Mouse (Mus musculus): ENCODE data around the gene Ptges2. TPM values are rescaled to one million over a fixed set of nuclear protein-coding genes. Genes with fewer than 3 reads are reported as not detected.

Ptges2 gene
- total and polyA plus RNA-seq, 3 experiments = 17.1 to 21.3 (median 20.3) TPM

- H3K9ac ChIP-seq (ENCODE audit: insufficient read depth, low read depth) = no peak overlapping the region
- H3K27ac ChIP-seq (ENCODE audit: insufficient read depth, low read depth) = no peak overlapping the region
- H3K4me2 ChIP-seq (ENCODE audit: insufficient read depth, low read depth, poor library complexity, severe bottlenecking) = no peak overlapping the region
- TF ChIP-seq EP300 (IDR thresholded peaks at IDR 0.05; ENCODE audit: low read length) (no peak), MXI1 (IDR thresholded peaks at IDR 0.05; ENCODE audit: low read depth, low read length) (no peak), TBP (conservative IDR thresholded peaks at IDR 0.05; ENCODE audit: low read depth, low read length) (no peak)
- in situ Hi-C loops (cut with MboI; ENCODE audit: low pct_ligation_motif_present, low pct_unique_long_range_greater_than_20kb, low sequenced_read_pairs) = no loop called here
- peaks cover 86% of the 10 kb centered on the region for H3K27me3 ChIP-seq (replicated peaks)
- H3K36me3 ChIP-seq (replicated peaks in 1 of 2; ENCODE audit: control insufficient read depth in 1 of 2, insufficient read depth in 1 of 2, low read length in 1 of 2) = no peaks in the 10 kb centered on the region
- no peak overlapping the region for H3K4me3 ChIP-seq (replicated peaks in 1 of 3; ENCODE audit: low read depth in 2 of 3, low read length in 2 of 3, poor library complexity in 1 of 3)
- H3K79me2 ChIP-seq (replicated peaks; ENCODE audit: control insufficient read depth, extremely low read depth, insufficient read depth, poor library complexity, severe bottlenecking) = no peaks in the 10 kb centered on the region
- H3K9me3 ChIP-seq (replicated peaks; ENCODE audit: low read length) = peaks cover 4% of the 10 kb centered on the region
- DNase-seq (ENCODE audit: extremely low read depth) = no peak
- no peaks in the 10 kb centered on the region; a peak in 1 of 4 replicates for H3K4me1 ChIP-seq (ENCODE audit: control insufficient read depth in 1 of 2, insufficient read depth in 2 of 2)
- dilution Hi-C loops (cut with MboI; ENCODE audit: extremely low pct_ligation_motif_present, extremely low pct_unique_long_range_greater_than_20kb, low sequenced_read_pairs) = no loop called here
Observed at GRCm38 (mm10) chr2:32389157-32389556, 6.5 kb upstream of the Ptges2 start.

- Histone ChIP-seq H3K4me3 (replicated peaks in 1 of 3; ENCODE audit: low read depth in 2 of 3, low read length in 2 of 3, poor library complexity in 1 of 3) (no peak overlapping the region), H3K27me3 (replicated peaks) (peaks cover 70% of the 10 kb centered on the region), H3K79me2 (replicated peaks; ENCODE audit: control insufficient read depth, extremely low read depth, insufficient read depth, poor library complexity, severe bottlenecking) (no peaks in the 10 kb centered on the region), H3K9ac (ENCODE audit: insufficient read depth, low read depth) (no peak overlapping the region), H3K27ac (ENCODE audit: insufficient read depth, low read depth) (no peak overlapping the region), H3K36me3 (replicated peaks in 1 of 2; ENCODE audit: control insufficient read depth in 1 of 2, insufficient read depth in 1 of 2, low read length in 1 of 2) (no peaks in the 10 kb centered on the region), H3K4me1 (ENCODE audit: control insufficient read depth in 1 of 2, insufficient read depth in 2 of 2) (peaks cover 0 to 5% of the 10 kb centered on the region in 2 experiments; a peak in 3 of 4 replicates), H3K4me2 (ENCODE audit: insufficient read depth, low read depth, poor library complexity, severe bottlenecking) (no peak overlapping the region), H3K9me3 (replicated peaks; ENCODE audit: low read length) (peaks cover 4% of the 10 kb centered on the region)
- in situ Hi-C loops (cut with MboI; ENCODE audit: low pct_ligation_motif_present, low pct_unique_long_range_greater_than_20kb, low sequenced_read_pairs) (no loop called here), dilution Hi-C loops (cut with MboI; ENCODE audit: extremely low pct_ligation_motif_present, extremely low pct_unique_long_range_greater_than_20kb, low sequenced_read_pairs) (no loop called here)
- DNase-seq (ENCODE audit: extremely low read depth) = no peak
- TF ChIP-seq JUN (IDR thresholded peaks at IDR 0.05; ENCODE audit: insufficient read depth, low read depth, low read length) (no peak), POLR2A (IDR thresholded peaks at IDR 0.05; ENCODE audit: low read depth, low read length) (no peak), NRF1 (IDR thresholded peaks at IDR 0.05; ENCODE audit: low read depth, low read length) (no peak), BHLHE40 (IDR thresholded peaks at IDR 0.05; ENCODE audit: low read depth, low read length) (no peak)
Observed at GRCm38 (mm10) chr2:32390871-32391270, 4.8 kb upstream of the Ptges2 start.

- Histone ChIP-seq H3K27me3 (replicated peaks) (peaks cover 59% of the 10 kb centered on the region), H3K27ac (ENCODE audit: insufficient read depth, low read depth) (no peak overlapping the region), H3K4me1 (ENCODE audit: control insufficient read depth in 1 of 2, insufficient read depth in 2 of 2) (peaks cover 3 to 10% of the 10 kb centered on the region in 2 experiments; a peak in 3 of 4 replicates), H3K4me3 (replicated peaks in 1 of 3; ENCODE audit: low read depth in 2 of 3, low read length in 2 of 3, poor library complexity in 1 of 3) (no peak overlapping the region), H3K4me2 (ENCODE audit: insufficient read depth, low read depth, poor library complexity, severe bottlenecking) (no peak overlapping the region), H3K79me2 (replicated peaks; ENCODE audit: control insufficient read depth, extremely low read depth, insufficient read depth, poor library complexity, severe bottlenecking) (no peaks in the 10 kb centered on the region), H3K9me3 (replicated peaks; ENCODE audit: low read length) (peaks cover 4% of the 10 kb centered on the region), H3K36me3 (replicated peaks in 1 of 2; ENCODE audit: control insufficient read depth in 1 of 2, insufficient read depth in 1 of 2, low read length in 1 of 2) (no peaks in the 10 kb centered on the region), H3K9ac (ENCODE audit: insufficient read depth, low read depth) (no peak overlapping the region)
- TF ChIP-seq MAFK (IDR thresholded peaks at IDR 0.05; ENCODE audit: insufficient replicate concordance, low read length) (no peak), GABPA (IDR thresholded peaks at IDR 0.05; ENCODE audit: insufficient replicate concordance, low read depth, low read length) (no peak), RAD21 (IDR thresholded peaks at IDR 0.05; ENCODE audit: low read depth, low read length) (no peak), MXI1 (IDR thresholded peaks at IDR 0.05; ENCODE audit: low read depth, low read length) (no peak), TBP (conservative IDR thresholded peaks at IDR 0.05; ENCODE audit: low read depth, low read length) (no peak), E2F4 (IDR thresholded peaks at IDR 0.05; ENCODE audit: insufficient replicate concordance, low read depth, low read length) (no peak), MAZ (IDR thresholded peaks at IDR 0.05; ENCODE audit: low read depth, low read length) (no peak), CHD1 (IDR thresholded peaks at IDR 0.05; ENCODE audit: low read depth, low read length) (no peak), MEF2A (IDR thresholded peaks at IDR 0.05; ENCODE audit: borderline replicate concordance, low read depth, low read length) (no peak), UBTF (IDR thresholded peaks at IDR 0.05; ENCODE audit: low read depth, low read length) (no peak), IRF4 (IDR thresholded peaks at IDR 0.05; ENCODE audit: low read depth, low read length) (no peak), ZKSCAN1 (IDR thresholded peaks at IDR 0.05; ENCODE audit: borderline replicate concordance, low read depth, low read length) (no peak), EP300 (IDR thresholded peaks at IDR 0.05; ENCODE audit: low read length) (no peak), NELFE (IDR thresholded peaks at IDR 0.05; ENCODE audit: low read depth, low read length) (no peak), ZMIZ1 (IDR thresholded peaks at IDR 0.05; ENCODE audit: low read depth, low read length) (no peak), USF2 (conservative IDR thresholded peaks at IDR 0.05; ENCODE audit: low read depth, low read length) (no peak), MYC (IDR thresholded peaks at IDR 0.05; ENCODE audit: low read depth, low read length) (no peak)
- dilution Hi-C loops (cut with MboI; ENCODE audit: extremely low pct_ligation_motif_present, extremely low pct_unique_long_range_greater_than_20kb, low sequenced_read_pairs) (no loop called here), in situ Hi-C loops (cut with MboI; ENCODE audit: low pct_ligation_motif_present, low pct_unique_long_range_greater_than_20kb, low sequenced_read_pairs) (no loop called here)
- no peak for DNase-seq (ENCODE audit: extremely low read depth)
Observed at GRCm38 (mm10) chr2:32392063-32392462, 3.6 kb upstream of the Ptges2 start.
